Mouse (Mus musculus) midbrain, embryonic 16.5 days (tissue): ENCODE results near the gene Tspan5. TPM values are rescaled to one million over a fixed set of nuclear protein-coding genes. Genes with fewer than 3 reads are reported as not detected.
A peak's percentile ranks its signal among the peaks of the same experiment; 100 is the strongest.

Experiments
- ATAC-seq: fragments of 200-750 bp; cut with Nextera tagmentation; 2 replicates; pipeline ENCODE4 v1.8.0; 2017; ENCODE audit warnings: moderate TSS enrichment
- H3K27ac ChIP-seq: fragments of 300-500 bp; sonication (generic); 2 replicates; pipeline ENCODE4 v1.5.1; 2014; ENCODE audit warnings: mild to moderate bottlenecking, low read length, mixed read lengths
- H3K27me3 ChIP-seq: fragments of 300-500 bp; sonication (generic); 2 replicates; pipeline ENCODE4 v1.6.1; 2014; ENCODE audit warnings: low read depth, low read length, mixed read lengths; ENCODE audit not compliant: control insufficient read depth, insufficient read depth
- H3K36me3 ChIP-seq: fragments of 300-500 bp; sonication (generic); 2 replicates; pipeline ENCODE4 v1.6.1; 2014; ENCODE audit warnings: mild to moderate bottlenecking, low read length, moderate library complexity, mixed read lengths; ENCODE audit not compliant: control insufficient read depth, insufficient read depth
- H3K4me1 ChIP-seq: fragments of 300-500 bp; sonication (generic); 2 replicates; pipeline ENCODE4 v1.6.1; 2014; ENCODE audit warnings: mild to moderate bottlenecking, low read length, mixed read lengths; ENCODE audit not compliant: control insufficient read depth, insufficient read depth
- H3K4me2 ChIP-seq: fragments of 300-500 bp; sonication (generic); 2 replicates; pipeline ENCODE4 v1.6.1; 2014; ENCODE audit warnings: mild to moderate bottlenecking, low read length, mixed read lengths
- H3K4me3 ChIP-seq: fragments of 300-500 bp; sonication (generic); 2 replicates; pipeline ENCODE4 v1.5.1; 2014; ENCODE audit warnings: low read depth, mild to moderate bottlenecking, low read length, moderate library complexity, mixed read lengths
- H3K9ac ChIP-seq: fragments of 300-500 bp; sonication (generic); 2 replicates; pipeline ENCODE4 v1.6.1; 2014; ENCODE audit warnings: low read depth, low read length, mixed read lengths
- H3K9me3 ChIP-seq: fragments of 300-500 bp; sonication (generic); replicated peaks from 2 replicates; pipeline ENCODE4 v1.6.1; 2014; ENCODE audit warnings: mild to moderate bottlenecking, low read length, mixed read lengths; ENCODE audit not compliant: control insufficient read depth, poor library complexity, severe bottlenecking
- WGBS: fragments of 180-500 bp; shearing (Covaris S2); extraction: QIAGEN DNeasy Blood & Tissue Kit; methylation state at CpG from one replicate; pipeline ENCODE4 v1.1.7; 2014; 5-methylcytosine and 5-hydroxymethylcytosine counted together
- polyA plus RNA-seq: library from polyadenylated mRNA; unstranded; fragments of >200 nt; fragmentation: Nextera tagmentation; extraction: Ambion mirVana; gene quantifications from 2 replicates; pipeline ENCODE4 v1.2.1, GENCODE M21; 2015

The Tspan5 gene
- 96.3 and 101 TPM in 2 replicates for polyA plus RNA-seq

DNA sequence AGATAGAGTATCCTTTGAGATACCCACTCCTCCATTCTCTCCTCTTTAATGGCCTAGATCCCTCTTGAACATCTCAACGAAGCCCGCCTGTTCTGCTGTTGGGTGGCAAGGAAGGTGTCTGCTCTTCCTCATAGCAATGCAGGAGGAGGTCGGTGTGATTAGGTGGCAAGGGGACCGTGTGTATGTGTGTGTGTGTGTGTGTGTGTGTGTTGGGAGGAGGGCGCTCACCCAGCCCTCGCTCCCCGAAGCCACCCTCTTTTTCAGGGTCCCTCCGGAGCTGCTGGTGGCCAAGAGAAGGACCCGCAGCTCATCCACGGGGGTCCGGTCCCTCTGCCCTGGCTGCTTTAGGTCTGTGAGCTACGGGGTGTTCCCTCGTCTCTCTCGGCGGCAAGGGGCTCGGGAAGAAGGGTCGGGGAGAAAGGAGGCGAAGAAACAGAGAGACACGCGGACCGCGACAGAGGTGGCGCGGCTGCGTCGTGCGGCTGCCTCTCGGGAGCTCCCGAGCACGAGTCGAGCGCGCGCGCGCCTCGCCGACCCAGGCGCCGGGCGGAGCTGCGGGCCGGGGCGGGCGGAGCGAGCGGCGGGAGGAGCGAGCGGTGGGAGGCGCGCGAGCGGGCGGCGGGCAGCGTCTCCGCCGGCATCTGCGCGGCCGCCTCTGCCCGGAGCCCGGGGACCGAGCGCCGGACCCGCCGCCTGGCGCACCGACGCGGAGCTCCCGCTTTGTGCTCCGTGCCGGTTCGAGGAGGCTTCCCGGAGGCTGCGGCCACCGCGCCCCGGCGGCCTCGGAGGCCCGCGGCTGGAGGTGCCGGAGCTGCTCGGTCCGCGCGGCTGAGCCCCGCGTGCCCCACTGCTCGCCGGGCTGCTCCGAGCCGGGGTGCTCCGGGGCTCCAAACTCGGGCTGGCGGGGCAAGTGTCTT, at the start of gene Tspan5:
Gene Tspan5 (plus strand): TSS at position 547 of the 917 bp plus-strand sequence.
- peak; percentile 88 for ATAC-seq

DNA sequence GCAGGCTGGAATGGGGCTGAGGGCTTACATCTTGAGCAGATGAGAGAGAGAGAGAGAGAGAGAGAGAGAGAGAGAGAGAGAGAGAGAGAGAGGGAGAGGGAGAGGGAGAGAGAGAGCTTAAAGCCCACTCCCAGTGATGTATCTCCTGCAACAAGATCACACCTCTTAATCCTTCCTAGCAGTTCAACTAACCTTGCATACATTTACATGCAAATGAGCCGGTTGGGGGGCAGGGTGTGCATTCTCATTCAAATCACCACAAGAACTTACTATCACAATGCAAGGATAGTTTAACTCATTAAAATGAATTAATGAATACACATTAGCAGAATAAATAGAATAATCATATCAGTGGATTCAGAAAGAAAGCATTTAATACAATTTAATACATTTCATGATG, 49.7 kb upstream of the Tspan5 start:
- Histone ChIP-seq H3K36me3 (no peaks in the 10 kb centered on the region), H3K4me2 (no peak overlapping the region), H3K4me1 (no peaks in the 10 kb centered on the region), H3K4me3 (no peak overlapping the region), H3K9ac (no peak overlapping the region), H3K9me3 (no peaks in the 10 kb centered on the region), H3K27me3 (no peaks in the 10 kb centered on the region), H3K27ac (no peak overlapping the region)
- WGBS = 12% methylated on average over 1 of the region's 1 CpGs
- ATAC-seq = no peak

More for the DNA sequence above, at the start of gene Tspan5:
- peak within 1 kb of the TSS; percentile 95 for H3K9ac ChIP-seq
- no peaks in the 10 kb centered on the region for H3K27me3 ChIP-seq
- peak within 1 kb of the TSS; percentile 93 for H3K4me3 ChIP-seq
- under 1% methylated on average over 53 of the region's 100 CpGs for WGBS
- no peaks in the 10 kb centered on the region for H3K9me3 ChIP-seq
- no peaks in the 10 kb centered on the region for H3K36me3 ChIP-seq
- peak within 1 kb of the TSS; percentile 85 for H3K4me2 ChIP-seq
- H3K4me1 ChIP-seq = peaks cover 28% of the 10 kb centered on the region
- peak within 1 kb of the TSS; percentile 97 for H3K27ac ChIP-seq

DNA sequence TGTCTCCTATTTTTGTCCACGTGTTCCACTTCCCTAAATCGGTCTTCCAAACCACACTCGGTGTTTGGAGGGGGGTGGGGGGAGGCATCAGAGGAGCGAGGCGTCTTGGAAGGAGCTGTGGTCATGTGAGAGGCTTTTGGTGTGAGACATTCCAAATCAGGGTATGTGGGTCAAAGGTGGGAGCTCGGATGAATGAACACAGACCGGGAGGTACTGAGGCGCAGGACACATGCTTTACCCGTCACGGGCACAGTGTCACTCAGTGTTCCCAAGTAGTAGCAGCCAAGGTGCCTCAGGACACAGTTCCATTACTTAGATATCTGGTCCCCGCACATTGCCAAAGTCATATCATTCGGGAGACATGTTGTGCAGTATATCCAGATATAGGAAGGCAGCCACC, 38.6 kb upstream of the Tspan5 start:
- H3K4me2 ChIP-seq = no peak overlapping the region
- H3K4me3 ChIP-seq = no peak overlapping the region
- no peak overlapping the region for H3K9ac ChIP-seq
- H3K9me3 ChIP-seq = no peaks in the 10 kb centered on the region
- peaks cover 5% of the 10 kb centered on the region; the same call in 1 of the 2 replicates for H3K4me1 ChIP-seq
- WGBS = 84% methylated on average over 12 of the region's 12 CpGs
- H3K27ac ChIP-seq = no peak overlapping the region
- no peaks in the 10 kb centered on the region for H3K27me3 ChIP-seq
- ATAC-seq = no peak
- no peaks in the 10 kb centered on the region for H3K36me3 ChIP-seq

DNA sequence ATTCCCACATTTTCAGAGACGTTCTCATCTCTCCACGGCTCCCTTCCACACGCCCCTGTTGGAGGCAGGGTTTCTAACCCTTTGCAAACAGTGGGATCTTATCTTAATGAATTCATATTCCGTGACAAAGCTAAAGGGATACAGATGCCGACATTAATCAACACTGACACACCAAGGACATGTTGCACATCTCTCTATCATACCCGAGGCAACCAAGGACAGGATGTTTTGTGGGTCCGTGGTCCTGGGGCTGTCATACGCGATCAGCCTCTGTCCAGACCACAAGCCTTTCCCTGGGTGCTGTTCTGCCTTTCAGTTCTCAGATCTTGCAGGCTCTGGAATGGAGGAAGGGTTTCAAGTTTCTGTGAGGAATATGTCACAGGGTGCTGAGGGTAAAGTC, 37.5 kb upstream of the Tspan5 start:
- H3K4me2 ChIP-seq = no peak overlapping the region
- H3K27me3 ChIP-seq = no peaks in the 10 kb centered on the region
- H3K4me1 ChIP-seq = peaks cover 5% of the 10 kb centered on the region; the same call in 1 of the 2 replicates
- no peak overlapping the region for H3K27ac ChIP-seq
- no peak overlapping the region for H3K9ac ChIP-seq
- WGBS = 68% methylated on average over 9 of the region's 9 CpGs
- ATAC-seq = no peak
- H3K4me3 ChIP-seq = no peak overlapping the region
- H3K9me3 ChIP-seq = no peaks in the 10 kb centered on the region
- H3K36me3 ChIP-seq = no peaks in the 10 kb centered on the region

DNA sequence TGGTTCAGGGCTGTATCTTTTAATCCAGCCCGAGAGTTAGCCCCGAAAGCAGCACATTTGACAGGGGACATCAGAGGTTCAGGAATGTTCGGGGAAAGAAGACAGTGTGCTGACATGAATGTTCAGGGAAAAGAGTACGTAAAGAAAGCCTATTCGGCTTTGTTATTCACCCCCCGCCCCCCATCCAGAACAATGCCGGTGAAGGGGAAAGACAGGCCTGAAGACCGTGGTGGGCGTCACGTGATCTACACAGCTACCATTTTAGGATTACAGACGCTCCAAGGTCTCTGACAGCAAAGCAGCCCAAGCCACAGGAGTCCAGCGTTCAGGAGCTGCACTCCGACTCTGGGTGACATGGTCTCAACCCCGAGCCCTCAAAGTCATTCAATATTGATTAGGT, 36.1 kb upstream of the Tspan5 start:
- Histone ChIP-seq H3K4me2 (no peak overlapping the region), H3K9me3 (no peaks in the 10 kb centered on the region), H3K27me3 (no peaks in the 10 kb centered on the region), H3K4me1 (peaks cover 5% of the 10 kb centered on the region; the same call in 1 of the 2 replicates), H3K9ac (no peak overlapping the region), H3K36me3 (no peaks in the 10 kb centered on the region), H3K27ac (no peak overlapping the region), H3K4me3 (no peak overlapping the region)
- ATAC-seq = no peak
- 31% methylated on average over 14 of the region's 14 CpGs for WGBS

DNA sequence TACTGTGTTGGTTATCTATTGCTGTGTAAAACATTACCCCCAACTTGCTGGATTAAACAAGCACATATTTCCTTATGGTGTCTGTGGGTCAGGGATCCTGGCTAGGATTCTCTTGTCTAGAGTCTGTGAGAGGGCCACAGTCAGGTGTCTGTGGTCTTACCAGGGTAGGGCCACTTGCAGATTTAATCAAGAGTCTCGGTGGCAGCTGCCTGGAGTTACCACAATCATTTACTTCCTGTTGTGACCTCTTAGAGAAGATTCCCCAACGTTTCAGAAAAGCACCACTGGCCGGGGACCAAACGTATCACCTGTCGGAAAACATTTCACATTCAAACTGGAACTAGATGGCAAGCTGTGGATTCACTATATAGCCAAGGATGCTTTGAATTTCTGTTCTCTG, 32.8 kb upstream of the Tspan5 start:
- H3K27ac ChIP-seq = no peak overlapping the region
- H3K4me1 ChIP-seq = peaks cover 5% of the 10 kb centered on the region; the same call in 1 of the 2 replicates
- no peaks in the 10 kb centered on the region for H3K27me3 ChIP-seq
- H3K36me3 ChIP-seq = no peaks in the 10 kb centered on the region
- no peaks in the 10 kb centered on the region for H3K9me3 ChIP-seq
- ATAC-seq = no peak
- H3K9ac ChIP-seq = no peak overlapping the region
- H3K4me3 ChIP-seq = no peak overlapping the region
- WGBS = 77% methylated on average over 5 of the region's 5 CpGs
- H3K4me2 ChIP-seq = no peak overlapping the region

- Histone ChIP-seq H3K4me2 (no peak overlapping the region), H3K27ac (no peak overlapping the region), H3K4me3 (no peak overlapping the region), H3K27me3 (no peaks in the 10 kb centered on the region), H3K9ac (no peak overlapping the region), H3K36me3 (no peaks in the 10 kb centered on the region), H3K9me3 (no peaks in the 10 kb centered on the region), H3K4me1 (no peaks in the 10 kb centered on the region)
- ATAC-seq = no peak
- WGBS = 95% methylated on average over 4 of the region's 4 CpGs
Measured at GRCm38 (mm10) chr3:138711971-138712370, 30.0 kb upstream of the Tspan5 start.

DNA sequence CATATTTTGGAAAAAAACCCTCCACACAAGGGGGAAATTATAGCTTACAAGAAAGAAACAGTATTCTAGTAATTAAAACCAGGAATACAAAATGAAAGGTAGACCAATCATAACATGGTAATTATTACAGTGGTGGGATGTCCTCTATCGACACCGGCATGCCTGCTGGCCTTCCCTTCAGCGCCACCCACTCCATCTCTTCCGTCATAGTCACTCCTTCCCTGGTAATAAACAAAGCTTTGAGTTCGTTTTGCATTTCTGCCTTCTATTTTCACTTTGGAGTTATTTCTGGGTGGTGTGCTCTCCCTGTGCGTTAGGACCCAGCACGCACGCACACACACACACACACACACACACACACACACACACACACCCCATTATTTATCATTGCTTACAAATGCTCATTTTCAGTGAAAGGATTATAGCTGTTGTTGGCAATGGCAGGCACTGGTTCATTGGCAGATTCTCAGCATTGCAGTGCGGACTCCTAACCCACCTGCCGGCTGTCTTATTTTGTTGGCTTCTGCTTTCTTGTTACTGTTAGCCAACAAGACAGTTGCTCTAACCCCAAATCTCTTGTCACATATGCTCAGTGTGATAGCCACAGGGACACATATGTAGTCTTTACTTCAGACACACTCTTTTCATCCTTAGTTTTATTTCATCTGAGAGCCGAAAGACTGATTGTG, 29.4 kb upstream of the Tspan5 start:
- no peaks in the 10 kb centered on the region for H3K4me1 ChIP-seq
- no peaks in the 10 kb centered on the region for H3K9me3 ChIP-seq
- ATAC-seq = no peak
- H3K9ac ChIP-seq = no peak overlapping the region
- H3K27me3 ChIP-seq = no peaks in the 10 kb centered on the region
- no peak overlapping the region for H3K4me2 ChIP-seq
- H3K27ac ChIP-seq = no peak overlapping the region
- H3K4me3 ChIP-seq = no peak overlapping the region
- H3K36me3 ChIP-seq = no peaks in the 10 kb centered on the region
- 87% methylated on average over 11 of the region's 11 CpGs for WGBS

DNA sequence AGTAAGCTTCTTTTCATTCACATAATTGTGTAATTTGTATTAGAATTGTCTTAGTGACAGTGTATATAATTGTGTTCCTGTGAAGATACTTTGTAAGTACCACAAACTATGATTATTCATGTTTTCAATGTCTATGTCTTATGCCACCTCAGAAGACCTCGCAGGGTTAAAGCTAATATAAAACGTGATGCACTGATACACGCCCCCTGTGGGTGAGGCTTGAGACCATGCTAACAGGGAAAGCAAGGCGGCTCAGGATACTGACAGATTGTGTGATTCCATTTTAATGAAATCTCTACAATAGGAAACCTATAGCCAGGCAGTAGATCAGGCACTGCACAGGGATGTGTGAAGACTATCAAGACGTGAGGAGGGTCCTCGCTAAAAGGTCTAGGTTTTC, 28.9 kb upstream of the Tspan5 start:
- no peak overlapping the region for H3K4me2 ChIP-seq
- H3K9me3 ChIP-seq = no peaks in the 10 kb centered on the region
- no peak overlapping the region for H3K9ac ChIP-seq
- H3K4me3 ChIP-seq = no peak overlapping the region
- WGBS = 49% methylated on average over 6 of the region's 6 CpGs
- H3K27me3 ChIP-seq = no peaks in the 10 kb centered on the region
- ATAC-seq = no peak
- H3K27ac ChIP-seq = no peak overlapping the region
- H3K36me3 ChIP-seq = no peaks in the 10 kb centered on the region
- H3K4me1 ChIP-seq = no peaks in the 10 kb centered on the region
